Mouse (Mus musculus) embryonic facial prominence, embryonic 10.5 days (tissue): ENCODE data around the gene Zg16. TPM values are rescaled to one million over a fixed set of nuclear protein-coding genes. Genes with fewer than 3 reads are reported as not detected.

Experiments used
- DNase-seq: peaks from one replicate; pipeline ENCODE4 v3.0.0-alpha.2; 2017; ENCODE audit warnings: low spot score
- H3K27ac ChIP-seq: fragments of 300-500 bp; sonication (generic); replicated peaks from 2 replicates; pipeline ENCODE4 v1.5.1; 2016; ENCODE audit warnings: mild to moderate bottlenecking
- H3K27me3 ChIP-seq: fragments of 300-500 bp; sonication (generic); replicated peaks from 2 replicates; pipeline ENCODE4 v1.6.1; 2016; ENCODE audit warnings: low read depth, mild to moderate bottlenecking; ENCODE audit not compliant: poor library complexity, severe bottlenecking
- H3K36me3 ChIP-seq: fragments of 300-500 bp; sonication (generic); replicated peaks from 2 replicates; pipeline ENCODE4 v1.6.1; 2016; ENCODE audit warnings: mild to moderate bottlenecking, moderate library complexity
- H3K4me1 ChIP-seq: fragments of 300-500 bp; sonication (generic); 2 replicates; pipeline ENCODE4 v1.6.1; 2016
- H3K4me3 ChIP-seq: fragments of 300-500 bp; sonication (generic); 2 replicates; pipeline ENCODE4 v1.5.1; 2016; ENCODE audit warnings: mild to moderate bottlenecking, moderate library complexity
- H3K9me3 ChIP-seq: fragments of 300-500 bp; sonication (generic); 2 replicates; pipeline ENCODE4 v1.6.1; 2016; ENCODE audit warnings: mild to moderate bottlenecking
- WGBS: fragments of 180-500 bp; shearing (Covaris S2); methylation state at CpG from one replicate; pipeline ENCODE4 v1.1.7; 2016; 5-methylcytosine and 5-hydroxymethylcytosine counted together
- polyA plus RNA-seq: library from polyadenylated mRNA; unstranded; fragments of >200 nt; fragmentation: Nextera tagmentation; extraction: Ambion mirVana; gene quantifications from 2 replicates; pipeline ENCODE4 v1.2.1, GENCODE M21; 2016

Gene Zg16
- polyA plus RNA-seq, 1 experiment from 2014 or later: not detected

GRCm38 (mm10) chr7:127013385-127013784 lies 73.7 kb downstream of the Zg16 start:
- no peaks in the 10 kb centered on the region for H3K9me3 ChIP-seq
- 96% methylated on average over 6 of the region's 6 CpGs for WGBS
- DNase-seq: no peak
- H3K4me1 ChIP-seq: peaks cover 47% of the 10 kb centered on the region
- H3K36me3 ChIP-seq: peaks cover 51% of the 10 kb centered on the region
- H3K27ac ChIP-seq: no peak overlapping the region
- 0 out of 2 replicates have a peak overlapping the region, but pooled peaks have one; percentile 89 for H3K4me3 ChIP-seq
- H3K27me3 ChIP-seq: no peaks in the 10 kb centered on the region

GRCm38 (mm10) chr7:127012845-127013244 lies 74.3 kb downstream of the Zg16 start:
- DNase-seq: no peak
- Histone ChIP-seq H3K27ac (no peak overlapping the region), H3K9me3 (no peaks in the 10 kb centered on the region), H3K27me3 (no peaks in the 10 kb centered on the region), H3K4me3 (0 out of 2 replicates have a peak overlapping the region, but pooled peaks have one; percentile 6), H3K36me3 (peaks cover 51% of the 10 kb centered on the region), H3K4me1 (peaks cover 41% of the 10 kb centered on the region)
- 95% methylated on average over 10 of the region's 10 CpGs for WGBS

GRCm38 (mm10) chr7:127012374-127012773 lies 74.8 kb downstream of the Zg16 start:
- peaks cover 36% of the 10 kb centered on the region for H3K4me1 ChIP-seq
- H3K27ac ChIP-seq: no peak overlapping the region
- no peaks in the 10 kb centered on the region for H3K27me3 ChIP-seq
- no peak overlapping the region for H3K4me3 ChIP-seq
- no peaks in the 10 kb centered on the region for H3K9me3 ChIP-seq
- WGBS: 90% methylated on average over 6 of the region's 6 CpGs
- H3K36me3 ChIP-seq: peaks cover 51% of the 10 kb centered on the region
- DNase-seq: no peak

GRCm38 (mm10) chr7:127011717-127012116 lies 75.4 kb downstream of the Zg16 start:
- no peak for DNase-seq
- no peak overlapping the region for H3K27ac ChIP-seq
- H3K27me3 ChIP-seq: no peaks in the 10 kb centered on the region
- peaks cover 32% of the 10 kb centered on the region for H3K4me1 ChIP-seq
- peaks cover 51% of the 10 kb centered on the region for H3K36me3 ChIP-seq
- no peak overlapping the region for H3K4me3 ChIP-seq
- H3K9me3 ChIP-seq: no peaks in the 10 kb centered on the region
- 78% methylated on average over 2 of the region's 2 CpGs for WGBS

GRCm38 (mm10) chr7:127011051-127011450 lies 76.1 kb downstream of the Zg16 start:
- WGBS: 90% methylated on average over 2 of the region's 2 CpGs
- Histone ChIP-seq H3K4me3 (no peak overlapping the region), H3K27me3 (no peaks in the 10 kb centered on the region), H3K27ac (no peak overlapping the region), H3K9me3 (no peaks in the 10 kb centered on the region), H3K4me1 (peaks cover 26% of the 10 kb centered on the region), H3K36me3 (peaks cover 51% of the 10 kb centered on the region)
- no peak for DNase-seq

- Histone ChIP-seq H3K36me3 (peaks cover 36% of the 10 kb centered on the region), H3K4me1 (peaks cover 10% of the 10 kb centered on the region), H3K4me3 (no peak overlapping the region), H3K9me3 (no peaks in the 10 kb centered on the region), H3K27me3 (no peaks in the 10 kb centered on the region), H3K27ac (peak overlapping the region; percentile 64; the same call in 1 of the 2 replicates)
- 87% methylated on average over 17 of the region's 17 CpGs for WGBS
- DNase-seq: no peak
These were observed 77.6 kb downstream of the Zg16 start for GRCm38 (mm10) chr7:127009307-127010085.

- Histone ChIP-seq H3K36me3 (peaks cover 25% of the 10 kb centered on the region), H3K27ac (peak overlapping the region; percentile 64), H3K4me3 (no peak overlapping the region), H3K9me3 (no peaks in the 10 kb centered on the region), H3K4me1 (0 out of 2 replicates have a peak, but pooled peaks cover 4% of the 10 kb centered on the region), H3K27me3 (no peaks in the 10 kb centered on the region)
- DNase-seq: no peak
- WGBS: 73% methylated on average over 9 of the region's 9 CpGs
These were observed 78.7 kb downstream of the Zg16 start for GRCm38 (mm10) chr7:127008239-127009019.

GRCm38 (mm10) chr7:127007313-127008024 lies 79.7 kb downstream of the Zg16 start:
- no peak for DNase-seq
- Histone ChIP-seq H3K27me3 (no peaks in the 10 kb centered on the region), H3K9me3 (no peaks in the 10 kb centered on the region), H3K4me1 (0 out of 2 replicates have a peak, but pooled peaks cover 4% of the 10 kb centered on the region), H3K27ac (no peak overlapping the region), H3K36me3 (peaks cover 15% of the 10 kb centered on the region), H3K4me3 (no peak overlapping the region)
- WGBS: 86% methylated on average over 6 of the region's 6 CpGs

- WGBS: 87% methylated on average over 4 of the region's 4 CpGs
- no peak overlapping the region for H3K27ac ChIP-seq
- H3K4me3 ChIP-seq: no peak overlapping the region
- no peaks in the 10 kb centered on the region for H3K27me3 ChIP-seq
- H3K4me1 ChIP-seq: no peaks in the 10 kb centered on the region
- H3K36me3 ChIP-seq: no peaks in the 10 kb centered on the region
- no peaks in the 10 kb centered on the region for H3K9me3 ChIP-seq
- DNase-seq: no peak
These were observed 82.8 kb downstream of the Zg16 start for GRCm38 (mm10) chr7:127004122-127004875.

GRCm38 (mm10) chr7:127003620-127004019 lies 83.5 kb downstream of the Zg16 start:
- 85% methylated on average over 5 of the region's 5 CpGs for WGBS

More at GRCm38 (mm10) chr7:127003620-127004019, 83.5 kb downstream of the Zg16 start:
- H3K36me3 ChIP-seq: no peaks in the 10 kb centered on the region
- no peaks in the 10 kb centered on the region for H3K4me1 ChIP-seq
- no peaks in the 10 kb centered on the region for H3K27me3 ChIP-seq
- H3K27ac ChIP-seq: no peak overlapping the region
- no peak overlapping the region for H3K4me3 ChIP-seq
- no peak for DNase-seq
- H3K9me3 ChIP-seq: no peaks in the 10 kb centered on the region
